Mouse (Mus musculus): ENCODE measurements around the gene Ttbk2. TPM values are rescaled to one million over a fixed set of nuclear protein-coding genes. Genes with fewer than 3 reads are reported as not detected.

The Ttbk2 gene
- polyA plus RNA-seq, 1 experiment from 2014 or later, result 2.0 TPM

GRCm38 (mm10) chr2:120700379-120700885, 150.0 kb downstream of the Ttbk2 start:
- H3K27me3 ChIP-seq (replicated peaks; ENCODE audit: control insufficient read depth, insufficient read depth, low read length), result no peaks in the 10 kb centered on the region

GRCm38 (mm10) chr2:120697767-120698166, 152.6 kb downstream of the Ttbk2 start:
- no peaks in the 10 kb centered on the region for H3K27me3 ChIP-seq (replicated peaks; ENCODE audit: control insufficient read depth, insufficient read depth, low read length)
- no peaks in the 10 kb centered on the region for H3K4me1 ChIP-seq (replicated peaks; ENCODE audit: control insufficient read depth, insufficient read depth, low read length)
- peaks cover 4% of the 10 kb centered on the region; the same call in 1 of the 2 replicates for H3K36me3 ChIP-seq (ENCODE audit: control insufficient read depth, insufficient read depth)
- H3K4me2 ChIP-seq (replicated peaks; ENCODE audit: low read depth), result no peak overlapping the region
- no peak overlapping the region for H3K9ac ChIP-seq (ENCODE audit: low read depth, low read length)
- H3K4me3 ChIP-seq (ENCODE audit: low read depth, low read length), result no peak overlapping the region
- WGBS, result 83% methylated on average over 5 of the region's 5 CpGs
- no peaks in the 10 kb centered on the region for H3K9me3 ChIP-seq (ENCODE audit: control insufficient read depth)
- ATAC-seq, result no peak
- no peak for TF ChIP-seq CTCF (IDR thresholded peaks at IDR 0.05; ENCODE audit: low read depth)
- H3K27ac ChIP-seq (ENCODE audit: low read depth, low read length), result no peak overlapping the region

More at GRCm38 (mm10) chr2:120700379-120700885, 150.0 kb downstream of the Ttbk2 start:
- no peaks in the 10 kb centered on the region for H3K4me1 ChIP-seq (replicated peaks; ENCODE audit: control insufficient read depth, insufficient read depth, low read length)
- no peak overlapping the region for H3K4me3 ChIP-seq (ENCODE audit: low read depth, low read length)
- ATAC-seq, result no peak
- H3K36me3 ChIP-seq (ENCODE audit: control insufficient read depth, insufficient read depth), result peaks cover 4% of the 10 kb centered on the region; the same call in 1 of the 2 replicates
- no peak for TF ChIP-seq CTCF (IDR thresholded peaks at IDR 0.05; ENCODE audit: low read depth)
- H3K27ac ChIP-seq (ENCODE audit: low read depth, low read length), result no peak overlapping the region
- no peak overlapping the region for H3K4me2 ChIP-seq (replicated peaks; ENCODE audit: low read depth)
- 81% methylated on average over 3 of the region's 3 CpGs for WGBS
- H3K9ac ChIP-seq (ENCODE audit: low read depth, low read length), result no peak overlapping the region
- H3K9me3 ChIP-seq (ENCODE audit: control insufficient read depth), result no peaks in the 10 kb centered on the region

Other genes with a start within 250 kb of the Ttbk2 start
- gene Haus2, start 241.2 kb downstream of the Ttbk2 start, polyA plus RNA-seq (2015; fragmentation: Nextera tagmentation; extraction: Ambion mirVana), result 11.1 and 11.6 TPM in 2 replicates
- gene Lrrc57, start 241.1 kb downstream of the Ttbk2 start, polyA plus RNA-seq (2015; fragmentation: Nextera tagmentation; extraction: Ambion mirVana), result 23.6 and 24.7 TPM in 2 replicates
- gene Stard9, start 221.5 kb downstream of the Ttbk2 start, polyA plus RNA-seq (2015; fragmentation: Nextera tagmentation; extraction: Ambion mirVana), result 1.6 and 2.4 TPM in 2 replicates
- gene Cdan1, start 476 bp downstream of the Ttbk2 start, polyA plus RNA-seq (2015; fragmentation: Nextera tagmentation; extraction: Ambion mirVana), result 1.9 and 2.9 TPM in 2 replicates
- 6.5 and 7.1 TPM in 2 replicates for gene Ubr1, start 120.1 kb upstream of the Ttbk2 start, polyA plus RNA-seq (2015; fragmentation: Nextera tagmentation; extraction: Ambion mirVana)
- 13.7 and 14.8 TPM in 2 replicates for gene Tmem62, start 126.4 kb upstream of the Ttbk2 start, polyA plus RNA-seq (2015; fragmentation: Nextera tagmentation; extraction: Ambion mirVana)
- 40.5 and 42.0 TPM in 2 replicates for gene Ccndbp1, start 157.8 kb upstream of the Ttbk2 start, polyA plus RNA-seq (2015; fragmentation: Nextera tagmentation; extraction: Ambion mirVana)
- gene Epb42, start 186.5 kb upstream of the Ttbk2 start, polyA plus RNA-seq (2015; fragmentation: Nextera tagmentation; extraction: Ambion mirVana), result 0.47 and 0.50 TPM in 2 replicates
- 0.07 and 0.09 TPM in 2 replicates for gene Tgm5, start 235.2 kb upstream of the Ttbk2 start, polyA plus RNA-seq (2015; fragmentation: Nextera tagmentation; extraction: Ambion mirVana)

Measured in intestine, postnatal 0 days (tissue).